Mouse (Mus musculus) kidney, adult 2 months (tissue): ENCODE measurements around the gene Basp1.

Source experiments
- CTCF ChIP-seq: fragments of 200-500 bp; conservative IDR thresholded peaks from 2 replicates; pipeline ENCODE4 v1.5.1; 2011; ENCODE audit warnings: low read depth, mild to moderate bottlenecking, control low read depth, low read length, moderate library complexity, mixed read lengths; ENCODE audit not compliant: insufficient read depth, insufficient read length
- POLR2A ChIP-seq: fragments of 200-500 bp; IDR thresholded peaks from one replicate; pipeline ENCODE4 v1.6.1; 2011; ENCODE audit warnings: low read depth, low read length, control low read depth

GRCm38 (mm10) chr15:25400276-25400675, 13.3 kb downstream of the Basp1 start:
- TF ChIP-seq POLR2A = no peak
- no peak for TF ChIP-seq CTCF
